Mouse (Mus musculus): Measurements from ENCODE around the gene Endov.

DNA sequence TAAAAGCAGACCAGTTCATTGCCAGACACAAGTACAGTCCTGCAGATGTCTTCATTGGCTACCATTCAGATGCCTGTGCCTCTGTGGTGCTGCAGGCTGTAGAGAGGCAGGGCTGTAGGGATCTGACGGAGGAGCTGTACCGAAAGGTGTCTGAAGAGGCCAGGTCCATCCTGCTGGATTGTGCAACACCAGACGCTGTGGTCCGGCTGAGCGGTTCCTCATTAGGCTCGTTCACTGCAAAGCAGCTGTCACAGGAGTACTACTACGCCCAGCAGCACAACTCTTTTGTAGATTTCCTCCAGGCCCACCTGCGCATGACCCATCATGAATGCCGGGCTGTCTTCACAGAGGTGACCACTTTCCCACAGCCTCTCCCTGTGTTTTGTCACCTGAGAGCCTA is 47.7 kb upstream of the Endov start:
- TF ChIP-seq POLR2A (IDR thresholded peaks at IDR 0.05; ENCODE audit: low read depth, low read length), result no peak
- no peak for TF ChIP-seq ETS1 (conservative IDR thresholded peaks at IDR 0.05; ENCODE audit: low read depth, low read length)
- no peak for TF ChIP-seq SMC3 (IDR thresholded peaks at IDR 0.05; ENCODE audit: low read depth, low read length)
- TF ChIP-seq CTCF (conservative IDR thresholded peaks at IDR 0.05 in 1 of 2, IDR thresholded peaks at IDR 0.05 in 1 of 2; ENCODE audit: low read depth in 2 of 2, low read length in 2 of 2), result no peak
- TF ChIP-seq POLR2AphosphoS2 (IDR thresholded peaks at IDR 0.05; ENCODE audit: low read depth, low read length), result no peak
- no peak for TF ChIP-seq TBP (conservative IDR thresholded peaks at IDR 0.05; ENCODE audit: low read depth, low read length)
